Mouse (Mus musculus): ENCODE data around the gene Prpf40a. TPM values are rescaled to one million over a fixed set of nuclear protein-coding genes. Genes with fewer than 3 reads are reported as not detected.
A peak's percentile ranks its signal among the peaks of the same experiment; 100 is the strongest.

Gene Prpf40a
- total RNA-seq, 2 experiments from 2014 or later, result 30.8 to 32.2 TPM

- DNase-seq (ENCODE audit: low spot score), result no peak
These were observed 84.6 kb downstream of the Prpf40a start for GRCm38 (mm10) chr2:53106472-53106871.

GRCm38 (mm10) chr2:53106056-53106455 is 85.0 kb downstream of the Prpf40a start:
- DNase-seq (ENCODE audit: low spot score), result no peak

GRCm38 (mm10) chr2:53105408-53105807 is 85.7 kb downstream of the Prpf40a start:
- DNase-seq (ENCODE audit: low spot score), result no peak

- DNase-seq (ENCODE audit: low spot score), result no peak
These were observed 88.2 kb downstream of the Prpf40a start for GRCm38 (mm10) chr2:53102901-53103300.

- DNase-seq (ENCODE audit: low spot score), result no peak
These were observed 89.0 kb downstream of the Prpf40a start for GRCm38 (mm10) chr2:53101885-53102740.

- DNase-seq (ENCODE audit: low spot score), result no peak
These were observed 91.0 kb downstream of the Prpf40a start for GRCm38 (mm10) chr2:53100093-53100492.

GRCm38 (mm10) chr2:53095489-53095888 is 95.6 kb downstream of the Prpf40a start:
- no peak for DNase-seq (ENCODE audit: low spot score)

- DNase-seq (ENCODE audit: low spot score), result no peak
These were observed 96.1 kb downstream of the Prpf40a start for GRCm38 (mm10) chr2:53095031-53095430.

- no peak for DNase-seq (ENCODE audit: low spot score)
These were observed 102.3 kb downstream of the Prpf40a start for GRCm38 (mm10) chr2:53088744-53089143.

GRCm38 (mm10) chr2:53085617-53086202 is 105.4 kb downstream of the Prpf40a start:
- peak; percentile 64 for DNase-seq (ENCODE audit: low spot score)

Other genes starting within 250 kb of the Prpf40a start
- gene Arl6ip6, start 442 bp upstream of the Prpf40a start, total RNA-seq (2021), result 10 to 100 TPM; 12.6 to 13.0 TPM

All from gastrocnemius, adult 18-20 months (tissue).